Mouse (Mus musculus) spleen, postnatal 4 days (tissue): ENCODE measurements around the gene Arid5b.

Source experiments
- DNase-seq, 2 experiments: peaks; one replicate each; pipeline ENCODE4 v3.0.0; 2022; ENCODE audit warnings: low spot score in 2 of 2

Gene Arid5b

DNA sequence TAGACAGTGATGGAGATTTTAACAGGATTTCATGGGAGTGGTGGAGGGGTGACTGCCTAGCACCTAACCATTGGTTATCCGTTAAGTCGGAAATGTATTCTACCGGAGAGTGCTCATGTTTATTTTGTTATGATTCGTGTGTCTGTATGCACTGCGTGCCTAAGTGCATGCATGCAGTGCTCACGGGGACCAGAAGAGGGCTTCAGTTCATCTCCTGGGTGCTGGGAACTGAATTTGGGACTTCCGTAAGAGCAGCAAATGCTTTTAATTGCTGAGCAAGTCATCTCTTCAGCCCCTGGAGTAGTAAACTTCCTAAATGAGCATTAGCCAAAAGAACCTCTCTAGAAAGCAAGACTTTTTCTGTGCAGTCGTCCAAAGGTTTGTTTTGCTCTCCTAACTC is 226.2 kb downstream of the Arid5b start:
- DNase-seq: no peak

DNA sequence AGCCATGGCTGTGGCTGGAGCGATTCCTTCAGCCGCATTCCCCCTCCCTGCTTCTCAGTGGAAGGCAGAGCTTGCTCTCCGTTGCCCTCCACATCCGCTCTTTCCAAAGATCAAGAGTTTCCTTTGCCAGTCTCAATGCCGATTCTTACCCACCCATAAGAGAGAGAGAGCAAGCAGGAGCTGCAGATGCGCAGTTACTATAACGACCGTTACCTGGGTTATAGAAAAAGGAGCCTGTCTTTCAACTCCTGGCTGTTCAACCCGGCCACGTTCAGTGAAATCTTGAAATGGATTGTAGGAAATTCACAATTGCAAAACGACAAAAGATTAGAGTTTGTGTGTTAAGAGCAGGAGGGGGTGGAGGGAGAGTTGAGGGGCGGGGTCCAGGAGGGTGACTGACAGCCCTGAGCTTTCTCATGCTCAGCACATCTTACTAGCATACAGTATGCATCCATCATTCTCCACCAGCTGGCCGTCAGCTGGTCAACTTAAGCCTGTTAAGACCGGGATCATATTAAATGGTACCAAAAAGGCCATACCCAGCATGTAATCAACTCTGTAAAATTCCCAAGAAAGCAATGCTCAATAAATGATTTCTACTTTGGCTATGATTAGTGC is 227.1 kb downstream of the Arid5b start:
- DNase-seq: no peak

DNA sequence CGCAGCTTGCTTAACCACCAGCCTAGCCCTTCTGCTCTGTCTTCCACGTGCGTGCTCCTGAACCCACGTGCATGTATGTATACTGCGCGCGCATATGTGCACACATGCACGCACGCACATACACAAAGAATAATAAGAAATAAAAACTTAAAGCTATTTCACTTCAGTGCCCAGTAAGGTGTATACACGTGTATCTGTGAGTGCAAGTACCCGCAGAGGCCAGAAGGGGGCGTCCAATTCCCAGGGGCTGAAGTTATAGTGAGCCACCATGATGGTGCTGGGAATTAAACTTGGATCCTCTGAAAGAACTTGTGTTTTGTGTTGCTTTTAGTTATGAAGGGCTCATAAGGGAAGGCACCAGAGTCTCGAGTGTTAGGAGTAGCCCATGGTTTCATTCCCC is 227.7 kb downstream of the Arid5b start:
- DNase-seq: no peak

DNA sequence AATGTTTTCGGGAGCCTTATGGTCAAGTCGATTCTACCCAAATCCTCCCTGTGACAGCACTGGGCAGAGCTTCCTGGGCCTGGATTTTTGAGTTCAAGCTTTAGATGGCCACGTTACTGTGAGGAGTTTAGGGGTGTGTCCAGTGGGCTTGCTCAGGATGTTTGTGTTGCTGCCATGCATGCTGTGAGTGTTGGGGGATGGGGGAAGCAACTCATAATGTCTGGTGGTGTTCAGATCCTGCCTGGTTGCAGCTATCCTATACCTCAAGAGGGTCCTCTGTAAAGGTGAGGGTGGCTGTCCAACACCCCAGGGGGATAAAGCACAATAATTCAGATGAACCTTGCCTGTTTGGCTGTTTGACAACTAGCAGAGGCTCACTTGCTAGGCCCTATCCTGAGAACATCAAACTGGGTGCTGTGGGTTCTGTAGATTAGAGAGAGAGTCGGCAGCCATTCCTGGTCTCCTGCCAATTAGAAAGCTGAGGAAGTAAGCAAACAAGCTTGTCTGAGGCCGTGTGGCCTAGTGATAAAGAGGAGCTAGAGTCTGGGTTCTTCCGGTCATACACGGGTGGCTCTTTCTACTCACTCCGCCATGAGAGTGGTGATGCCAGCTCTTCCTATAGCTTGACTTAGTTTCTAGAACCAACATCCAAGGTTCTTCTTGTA is 229.8 kb downstream of the Arid5b start:
- peak in 1 of 2 experiments; percentile 29 for DNase-seq

DNA sequence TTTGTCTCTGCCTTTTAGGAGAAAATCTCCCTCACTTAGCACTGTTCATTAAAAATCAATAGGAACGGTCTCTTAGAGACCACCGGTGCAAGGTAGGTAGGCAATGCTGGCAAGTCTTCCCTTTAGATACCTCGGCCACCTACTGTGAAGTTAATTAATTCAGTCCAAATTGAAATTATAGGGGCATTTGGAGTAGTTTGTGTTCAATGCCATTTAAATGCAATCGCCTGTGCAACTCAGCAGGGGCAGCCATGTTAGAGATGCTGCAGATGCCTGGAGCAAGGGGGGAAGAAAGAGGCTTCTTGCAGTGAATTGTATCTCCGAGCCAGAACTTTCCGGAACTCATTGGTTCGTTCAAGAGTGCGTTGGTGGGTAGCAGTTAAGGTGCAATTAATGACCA is 233.7 kb downstream of the Arid5b start:
- no peak for DNase-seq

DNA sequence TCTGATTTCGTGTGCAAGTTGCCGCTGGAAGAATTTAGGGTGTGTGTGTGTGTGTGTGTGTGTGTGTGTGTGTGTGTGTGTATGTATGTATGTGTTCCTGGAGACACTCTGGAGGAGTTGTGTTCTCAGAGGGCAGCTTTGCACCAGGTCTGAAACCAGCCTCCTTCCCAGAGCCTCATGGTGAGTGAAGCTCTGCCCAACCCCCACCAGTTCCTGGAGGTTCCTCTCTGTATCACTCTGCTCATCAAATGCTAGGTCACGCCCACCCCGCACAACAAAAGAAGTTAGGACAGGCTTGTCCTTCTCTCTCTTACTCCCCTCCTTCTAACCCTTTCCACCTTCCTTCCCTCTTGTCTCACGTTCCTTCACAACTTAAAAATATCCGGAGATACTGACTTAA is 234.6 kb downstream of the Arid5b start:
- no peak for DNase-seq
